Comparison of ENCODE assay signal across 10 mouse cellular contexts in the genomic region with DNA sequence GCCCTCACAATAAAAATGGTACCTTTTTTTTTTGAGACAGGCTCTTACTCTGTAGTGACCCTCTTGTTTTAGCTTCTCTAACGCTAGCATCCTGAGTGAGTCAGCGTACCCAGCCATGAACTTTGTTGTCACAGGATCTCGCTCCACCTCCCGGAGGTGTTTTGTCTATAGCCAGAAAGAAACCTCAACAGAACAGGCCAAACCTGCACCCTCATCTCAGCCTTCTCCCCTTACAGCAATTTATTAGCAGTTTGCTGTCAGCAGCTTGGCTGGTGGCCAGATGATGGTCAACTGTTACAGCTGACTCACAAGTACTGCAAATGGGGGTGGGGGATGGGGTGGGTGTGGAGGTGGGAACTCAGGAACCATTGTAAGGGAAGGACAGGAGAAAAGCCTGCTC. TPM values are rescaled to one million over a fixed set of nuclear protein-coding genes. Genes with fewer than 3 reads are reported as not detected.
A peak's percentile ranks its signal among the peaks of the same experiment; 100 is the strongest.
DNase-seq lines count a peak whose midpoint lies in the region; ATAC-seq and TF ChIP-seq lines count a peak whose summit lies in the region.
"Had no signal": no experiment of that assay in that cellular context is flagged by ENCODE, and none has a peak within 500 bp of the region (broad histone marks: within the 10 kb centered on the region; RNA-seq: fewer than 3 reads in every experiment).

No protein-coding gene starts in this region.

- H3K9me3 ChIP-seq in kidney, postnatal 0 days (replicated peaks; ENCODE audit: low read length) = no peaks in the 10 kb centered on the region
- 0 out of 2 replicates have a peak, but pooled peaks cover 5% of the 10 kb centered on the region for H3K9me3 ChIP-seq in forebrain, embryonic 15.5 days
- peaks cover 43% of the 10 kb centered on the region for H3K9me3 ChIP-seq in hindbrain, embryonic 12.5 days (replicated peaks)
- H3K9me3 ChIP-seq: lung, embryonic 15.5 days had no signal

- DNase-seq in kidney, postnatal 0 days (ENCODE audit: low spot score) = peak; percentile 84
- no peak for DNase-seq in kidney, adult 18-20 months
- DNase-seq in NIH3T3 (ENCODE audit: low read depth) = peak; percentile 100
- peak; percentile 52 for DNase-seq in mesoderm, embryonic 11.5 days (ENCODE audit: low read depth, low spot score)
- DNase-seq in spleen, postnatal 4 days (ENCODE audit: low spot score in 2 of 2) = no peak

- H3K36me3 ChIP-seq in kidney, postnatal 0 days (ENCODE audit: insufficient read depth, low read length) = peaks cover 74% of the 10 kb centered on the region
- H3K36me3 ChIP-seq in forebrain, embryonic 15.5 days = peaks cover 71% of the 10 kb centered on the region
- H3K36me3 ChIP-seq in hindbrain, embryonic 12.5 days = peaks cover 80% of the 10 kb centered on the region

- no peak overlapping the region for H3K27ac ChIP-seq in kidney, postnatal 0 days
- no peak overlapping the region for H3K27ac ChIP-seq in forebrain, embryonic 15.5 days (replicated peaks)
- no peak overlapping the region for H3K27ac ChIP-seq in hindbrain, embryonic 12.5 days
- H3K27ac ChIP-seq: lung, embryonic 15.5 days had no signal

- no peak overlapping the region for H3K9ac ChIP-seq in kidney, postnatal 0 days (ENCODE audit: low read depth, low read length)
- H3K9ac ChIP-seq in forebrain, embryonic 15.5 days (replicated peaks) = no peak overlapping the region
- H3K9ac ChIP-seq in hindbrain, embryonic 12.5 days = no peak overlapping the region
- H3K9ac ChIP-seq: lung, embryonic 15.5 days had no signal

- ATAC-seq in kidney, postnatal 0 days (replicated peaks; ENCODE audit: low FRiP score, low read depth) = 0 out of 2 replicates have a peak, but pooled peaks have one; percentile 4
- ATAC-seq in common myeloid progenitor, adult 5-6 weeks (replicated peaks; ENCODE audit: low read depth, poor library complexity, severe bottlenecking) = peak; percentile 6
- no peak for ATAC-seq in forebrain, embryonic 15.5 days (replicated peaks)
- ATAC-seq in hindbrain, embryonic 12.5 days (ENCODE audit: low FRiP score) = no peak

- no peak overlapping the region for H3K4me3 ChIP-seq in kidney, postnatal 0 days (replicated peaks; ENCODE audit: low read depth, low read length)
- H3K4me3 ChIP-seq in forebrain, embryonic 15.5 days = no peak overlapping the region
- H3K4me3 ChIP-seq in hindbrain, embryonic 12.5 days = no peak overlapping the region
- H3K4me3 ChIP-seq: lung, embryonic 15.5 days had no signal

- H3K4me2 ChIP-seq in kidney, postnatal 0 days (ENCODE audit: low read length) = no peak overlapping the region
- H3K4me2 ChIP-seq in forebrain, embryonic 15.5 days (replicated peaks) = no peak overlapping the region
- H3K4me2 ChIP-seq in hindbrain, embryonic 12.5 days (replicated peaks) = no peak overlapping the region
- H3K4me2 ChIP-seq: lung, embryonic 15.5 days had no signal

- WGBS in kidney, postnatal 0 days = 46% methylated on average over 4 of the region's 4 CpGs
- WGBS in forebrain, embryonic 15.5 days = 85% methylated on average over 4 of the region's 4 CpGs
- 83% methylated on average over 4 of the region's 4 CpGs for WGBS in hindbrain, embryonic 12.5 days

- peaks cover 14% of the 10 kb centered on the region for H3K4me1 ChIP-seq in kidney, postnatal 0 days (replicated peaks; ENCODE audit: insufficient read depth, low read length)
- no peaks in the 10 kb centered on the region for H3K4me1 ChIP-seq in forebrain, embryonic 15.5 days
- H3K4me1 ChIP-seq in hindbrain, embryonic 12.5 days = no peaks in the 10 kb centered on the region
- H3K4me1 ChIP-seq: lung, embryonic 15.5 days had no signal

- TF ChIP-seq CTCF in kidney, postnatal 0 days (IDR thresholded peaks at IDR 0.05; ENCODE audit: low read depth) = no peak

- no peaks in the 10 kb centered on the region for H3K27me3 ChIP-seq in kidney, postnatal 0 days (ENCODE audit: insufficient read depth, low read length)
- no peaks in the 10 kb centered on the region for H3K27me3 ChIP-seq in forebrain, embryonic 15.5 days
- H3K27me3 ChIP-seq in hindbrain, embryonic 12.5 days = no peaks in the 10 kb centered on the region
- H3K27me3 ChIP-seq: lung, embryonic 15.5 days had no signal

RNA-seq across cellular contexts. Expression of gene Hjurp, which starts 15.2 kb away (rescaled TPM):
- 56.3 and 62.7 TPM in 2 replicates for polyA plus RNA-seq in kidney, postnatal 0 days (2015; fragmentation: Nextera tagmentation; extraction: Ambion mirVana)
- total RNA-seq in common myeloid progenitor, adult 5-6 weeks (2017) = 186 and 205 TPM in 2 replicates
- polyA plus RNA-seq in forebrain, embryonic 15.5 days (2015; fragmentation: Nextera tagmentation; extraction: Ambion mirVana) = 115 and 118 TPM in 2 replicates
- polyA plus RNA-seq in hindbrain, embryonic 12.5 days (2016; fragmentation: Nextera tagmentation; extraction: Ambion mirVana) = 167 and 169 TPM in 2 replicates

RNA-seq across cellular contexts. Expression of gene Trpm8, which starts 15.2 kb away (rescaled TPM):
- polyA plus RNA-seq in kidney, postnatal 0 days (2015; fragmentation: Nextera tagmentation; extraction: Ambion mirVana) = not detected in 2 replicates
- not detected in 2 replicates for total RNA-seq in common myeloid progenitor, adult 5-6 weeks (2017)
- 0.06 and 0.11 TPM in 2 replicates for polyA plus RNA-seq in forebrain, embryonic 15.5 days (2015; fragmentation: Nextera tagmentation; extraction: Ambion mirVana)
- not detected in 2 replicates for polyA plus RNA-seq in hindbrain, embryonic 12.5 days (2016; fragmentation: Nextera tagmentation; extraction: Ambion mirVana)

RNA-seq across cellular contexts. Expression of gene Mroh2a, which starts 35.5 kb away (rescaled TPM):
- polyA plus RNA-seq in kidney, postnatal 0 days (2015; fragmentation: Nextera tagmentation; extraction: Ambion mirVana) = 0.60 and 0.66 TPM in 2 replicates
- 0.15 and 0.18 TPM in 2 replicates for total RNA-seq in common myeloid progenitor, adult 5-6 weeks (2017)
- 0.73 and 0.88 TPM in 2 replicates for polyA plus RNA-seq in forebrain, embryonic 15.5 days (2015; fragmentation: Nextera tagmentation; extraction: Ambion mirVana)
- 1.0 and 1.3 TPM in 2 replicates for polyA plus RNA-seq in hindbrain, embryonic 12.5 days (2016; fragmentation: Nextera tagmentation; extraction: Ambion mirVana)
- polyA plus RNA-seq: cortical plate, adult 2 months had no signal

RNA-seq across cellular contexts. Expression of gene Ugt1a1, which starts 50.5 kb away (rescaled TPM):
- polyA plus RNA-seq in kidney, postnatal 0 days (2015; fragmentation: Nextera tagmentation; extraction: Ambion mirVana) = 4.8 and 6.2 TPM in 2 replicates
- 1.4 TPM in 1 of 2 replicates, not detected in the other for total RNA-seq in common myeloid progenitor, adult 5-6 weeks (2017)
- not detected in 2 replicates for polyA plus RNA-seq in forebrain, embryonic 15.5 days (2015; fragmentation: Nextera tagmentation; extraction: Ambion mirVana)
- polyA plus RNA-seq in hindbrain, embryonic 12.5 days (2016; fragmentation: Nextera tagmentation; extraction: Ambion mirVana) = not detected in 2 replicates

RNA-seq across cellular contexts. Expression of gene Dnajb3, which starts 56.7 kb away (rescaled TPM):
- 11.7 and 13.6 TPM in 2 replicates for polyA plus RNA-seq in kidney, postnatal 0 days (2015; fragmentation: Nextera tagmentation; extraction: Ambion mirVana)
- 1.4 and 2.3 TPM in 2 replicates for total RNA-seq in common myeloid progenitor, adult 5-6 weeks (2017)
- polyA plus RNA-seq in forebrain, embryonic 15.5 days (2015; fragmentation: Nextera tagmentation; extraction: Ambion mirVana) = 13.7 TPM in 2 replicates
- polyA plus RNA-seq in hindbrain, embryonic 12.5 days (2016; fragmentation: Nextera tagmentation; extraction: Ambion mirVana) = 14.1 and 19.0 TPM in 2 replicates

Comparison
In these comparisons a context has a peak if more than half of its experiments do, and no peak if none do; other contexts are left out.
1. DNase-seq: peak in kidney, postnatal 0 days (single experiment), NIH3T3 (single experiment) and mesoderm, embryonic 11.5 days (single experiment); none in kidney, adult 18-20 months (single experiment) and spleen, postnatal 4 days (0 of 2).
2. ATAC-seq: peak in kidney, postnatal 0 days (single experiment) and common myeloid progenitor, adult 5-6 weeks (single experiment); none in forebrain, embryonic 15.5 days (single experiment) and hindbrain, embryonic 12.5 days (single experiment).